Mouse (Mus musculus) MEL (cell line): ENCODE results near the gene Tmem8b.

Experiments
- HCFC1 ChIP-seq: IDR thresholded peaks from 2 replicates; pipeline ENCODE4 v1.6.1; 2012; ENCODE audit warnings: low read depth, mild to moderate bottlenecking, inconsistent platforms, low read length, improper control_type of control experiment, moderate library complexity
- POLR2A ChIP-seq, 2 experiments: IDR thresholded peaks; 2 replicates each; pipeline ENCODE4 v1.6.1; 2011 to 2012; ENCODE audit warnings: low read length in 2 of 2, mild to moderate bottlenecking in 2 of 2, control low read depth in 1 of 2, improper control_type of control experiment in 1 of 2, low read depth in 1 of 2, moderate library complexity in 1 of 2; ENCODE audit not compliant: control insufficient read depth in 1 of 2, insufficient read depth in 1 of 2, poor library complexity in 1 of 2
- ZMIZ1 ChIP-seq: IDR thresholded peaks from 2 replicates; pipeline ENCODE4 v1.6.1; 2012; ENCODE audit warnings: low read depth, mild to moderate bottlenecking, inconsistent platforms, low read length, improper control_type of control experiment, moderate library complexity

- TF ChIP-seq POLR2A (IDR thresholded peaks at IDR 0.05; ENCODE audit: control insufficient read depth in 1 of 2, insufficient read depth in 1 of 2, low read depth in 1 of 2, low read length in 2 of 2, poor library complexity in 1 of 2) (no peak), ZMIZ1 (no peak), HCFC1 (no peak)
These were observed 62.1 kb downstream of the Tmem8b start for GRCm38 (mm10) chr4:43730750-43731297.
